Mouse (Mus musculus): ENCODE results near the gene Ccr7.

DNA sequence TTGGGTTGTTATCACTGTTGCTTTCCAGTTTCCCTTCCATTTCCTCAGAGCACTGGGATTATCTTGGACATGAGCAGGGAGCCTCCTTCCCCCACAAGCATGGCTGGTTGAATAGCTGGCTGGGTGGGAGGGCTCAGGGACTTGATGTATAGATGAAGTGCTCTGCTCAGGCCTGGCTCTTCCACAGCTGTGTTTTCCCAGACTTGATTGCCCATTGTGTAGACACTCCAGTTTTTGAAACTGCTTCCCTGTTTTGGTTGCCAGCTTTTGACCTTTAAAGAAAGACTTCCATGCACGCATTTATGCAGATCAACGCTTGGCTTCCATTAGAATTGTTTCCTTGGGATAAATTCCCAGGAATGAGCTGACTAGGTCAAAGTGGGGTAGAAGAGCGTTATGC lies 32.2 kb downstream of the Ccr7 start:
- TF ChIP-seq GATA1 (IDR thresholded peaks at IDR 0.05; ENCODE audit: borderline replicate concordance, low read length) (no peak), FLI1 (IDR thresholded peaks at IDR 0.05; ENCODE audit: low read length) (no peak)

Measured in megakaryocyte, embryonic 14.5 days (primary cell).